Mouse (Mus musculus) spleen, embryonic (tissue): ENCODE measurements around the gene Cdh4.

Experiments used
- CTCF ChIA-PET: fragments of 350-600 bp; sonication (Branson Sonifier 250); formaldehyde crosslinking; loops from one replicate; lab custom pipeline; 2022; lab: Charles Lee

Gene Cdh4

DNA sequence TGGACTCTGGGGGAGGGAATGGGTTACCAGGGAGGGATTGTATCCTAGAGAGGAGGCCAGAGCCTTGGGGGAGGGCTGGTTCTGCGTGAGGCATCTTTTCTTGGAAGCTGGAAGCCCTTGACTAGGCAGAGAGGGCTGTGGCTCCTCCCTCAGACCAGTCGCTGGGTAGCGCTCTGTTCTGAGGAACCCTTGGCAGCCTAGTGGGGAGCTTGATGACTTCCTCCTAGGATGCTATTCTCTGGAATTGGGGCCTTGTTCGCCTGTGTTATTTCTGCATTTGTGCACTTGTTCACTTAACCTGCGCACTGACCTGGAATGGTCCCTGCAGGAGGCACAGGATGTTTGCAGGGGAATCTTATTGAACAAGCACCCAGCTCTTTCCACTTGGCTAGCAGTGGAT, 149.4 kb downstream of the Cdh4 start:
- CTCF ChIA-PET, result no interaction called here

DNA sequence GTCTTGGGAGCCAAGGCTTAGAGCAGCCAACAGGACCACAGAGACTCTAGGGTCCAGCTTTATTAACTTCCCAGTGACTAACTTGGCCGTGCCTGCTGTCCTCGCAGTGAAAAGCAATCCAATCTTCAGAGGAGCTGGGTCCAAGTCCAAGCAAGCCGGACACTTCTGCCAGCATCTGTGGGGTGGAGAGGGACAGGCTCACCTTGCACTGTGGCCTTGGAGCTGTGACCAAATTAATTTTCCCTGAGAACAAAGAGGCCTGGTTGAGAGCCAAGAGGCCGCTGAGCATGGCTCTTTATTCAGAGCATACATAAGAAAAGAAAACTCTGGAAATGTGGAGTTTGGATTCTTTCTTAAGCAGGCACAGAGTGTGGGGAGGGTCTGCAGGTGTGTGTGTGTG, 152.8 kb downstream of the Cdh4 start:
- CTCF ChIA-PET, result no interaction called here

DNA sequence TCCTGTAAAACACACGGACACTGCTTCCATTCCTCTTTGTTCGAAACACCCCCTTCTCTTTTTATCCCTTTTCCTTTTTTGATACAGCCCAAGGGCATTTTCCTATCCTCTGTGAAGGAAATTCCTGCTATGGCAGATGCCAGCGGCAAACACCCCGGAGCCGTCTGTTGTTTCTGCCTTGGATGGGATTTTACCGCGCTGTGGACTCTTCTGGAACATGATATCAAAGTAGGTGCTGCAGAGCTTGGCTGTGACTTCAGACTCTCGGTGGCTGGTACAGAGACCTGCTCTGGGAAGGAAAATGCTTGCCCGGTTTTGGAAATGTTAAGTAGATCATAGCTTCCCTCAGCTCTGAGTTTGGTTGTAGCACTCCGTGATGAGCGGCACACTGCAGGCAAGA, 156.7 kb downstream of the Cdh4 start:
- CTCF ChIA-PET, result no interaction called here

DNA sequence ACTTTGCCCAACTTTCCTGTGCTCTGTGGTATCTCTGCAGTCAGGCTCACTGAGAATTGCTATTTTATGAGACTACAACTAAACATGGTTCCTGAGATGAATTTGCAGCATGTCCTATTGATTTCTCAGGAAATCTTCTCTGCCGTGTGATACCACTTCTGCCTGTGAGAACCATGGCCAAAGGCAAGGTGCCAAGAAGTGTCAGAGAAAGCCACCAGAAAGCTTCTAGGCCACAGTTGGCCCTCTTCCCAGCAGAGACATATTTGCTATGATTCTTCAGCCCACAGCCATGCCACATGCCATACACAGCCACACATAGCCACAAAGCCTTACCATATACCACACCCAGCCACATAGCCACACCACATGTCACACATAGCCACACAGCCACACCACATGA, 157.7 kb downstream of the Cdh4 start:
- CTCF ChIA-PET, result no interaction called here

DNA sequence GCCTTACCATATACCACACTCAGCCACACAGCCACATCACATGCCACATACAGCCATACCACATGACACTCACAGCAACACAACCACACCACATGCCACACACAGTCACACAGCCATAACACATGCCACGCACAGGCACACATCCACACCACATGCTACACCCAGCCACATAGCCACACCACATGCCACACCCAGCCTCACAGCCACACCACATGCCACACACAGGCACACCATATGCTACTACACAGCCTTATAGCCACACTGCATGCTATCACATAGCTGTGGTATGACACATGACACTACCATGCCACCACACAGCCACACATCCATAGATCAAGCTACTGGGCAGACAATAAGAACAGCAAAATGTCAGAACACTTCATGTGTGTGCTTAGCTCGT, 158.1 kb downstream of the Cdh4 start:
- CTCF ChIA-PET, result no interaction called here

DNA sequence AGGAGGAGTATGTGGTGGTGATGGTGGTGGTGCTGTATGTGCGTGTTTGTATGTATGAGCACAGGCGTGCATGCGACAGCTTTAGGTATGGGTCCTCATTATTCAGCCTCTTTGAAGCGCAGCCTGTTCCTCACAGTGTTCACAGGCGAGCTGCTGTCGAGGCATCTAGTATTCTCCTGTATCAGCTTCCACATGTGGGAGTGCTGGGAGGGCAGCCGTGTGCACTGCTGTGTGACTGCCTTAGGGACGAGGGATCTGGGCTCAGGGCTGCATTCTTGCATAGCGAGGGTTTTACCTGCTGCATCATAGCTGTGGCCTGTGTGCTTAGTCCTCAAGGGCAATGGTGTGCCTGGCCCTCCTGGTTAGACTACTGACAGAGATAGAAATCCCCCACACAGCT, 158.9 kb downstream of the Cdh4 start:
- CTCF ChIA-PET, result no interaction called here

DNA sequence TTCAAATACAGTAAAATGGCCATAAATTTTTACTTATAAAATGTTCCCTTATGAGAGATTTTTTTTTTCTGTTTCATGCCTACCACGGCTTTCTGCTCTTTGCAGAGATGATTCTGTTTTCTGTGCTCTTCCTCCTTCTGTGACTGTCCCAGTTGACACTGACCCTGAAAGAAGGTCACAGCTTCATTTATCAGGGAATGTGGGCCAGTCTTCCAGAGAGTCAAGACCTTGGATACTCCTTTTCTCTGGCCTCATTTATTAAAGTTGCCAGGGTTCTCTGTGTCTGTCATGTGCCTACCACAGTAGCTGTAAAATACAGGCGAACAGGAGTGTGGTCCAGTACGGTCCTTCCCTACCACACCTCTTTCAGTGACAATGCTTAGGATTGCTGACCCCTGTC, 162.5 kb downstream of the Cdh4 start:
- CTCF ChIA-PET, result no interaction called here

DNA sequence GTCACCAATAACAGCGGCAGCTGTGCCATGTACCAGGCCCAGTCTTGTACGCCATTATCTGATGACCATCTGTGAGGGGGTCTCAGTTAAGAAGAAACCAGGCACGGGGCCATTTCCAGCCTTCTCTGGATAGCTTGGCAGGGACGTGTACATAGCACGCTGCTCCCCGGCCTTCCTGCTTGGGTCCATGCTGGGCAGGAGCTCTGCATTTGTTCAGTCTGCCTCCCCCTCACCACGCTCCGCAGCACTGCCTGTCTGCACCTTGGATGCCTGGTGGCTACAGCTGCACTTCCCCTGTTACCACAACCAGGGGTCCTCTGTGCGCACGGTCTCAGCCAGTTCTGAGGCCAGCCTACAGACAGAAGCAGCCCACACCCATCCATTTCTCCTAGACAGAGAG, 163.0 kb downstream of the Cdh4 start:
- CTCF ChIA-PET, result no interaction called here

DNA sequence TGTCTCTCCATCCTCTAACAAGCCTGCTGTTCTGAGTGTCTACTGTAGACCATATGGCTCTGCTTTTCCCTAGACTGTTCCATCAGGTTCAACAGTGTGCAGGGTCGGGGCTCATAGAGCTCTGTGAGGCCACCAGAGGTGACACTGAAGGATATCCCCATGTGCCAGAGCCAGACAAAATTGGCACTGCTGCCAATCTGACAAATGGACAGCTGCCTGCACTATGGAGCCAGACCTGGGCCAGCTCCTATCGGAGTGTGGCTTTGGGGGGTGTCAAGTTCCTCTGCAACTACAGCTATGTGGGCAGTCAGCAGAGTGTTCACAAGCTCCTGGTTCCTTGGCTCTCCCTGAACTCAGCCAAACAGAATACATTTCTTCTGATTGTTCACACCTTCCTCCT, 164.1 kb downstream of the Cdh4 start:
- CTCF ChIA-PET, result no interaction called here

DNA sequence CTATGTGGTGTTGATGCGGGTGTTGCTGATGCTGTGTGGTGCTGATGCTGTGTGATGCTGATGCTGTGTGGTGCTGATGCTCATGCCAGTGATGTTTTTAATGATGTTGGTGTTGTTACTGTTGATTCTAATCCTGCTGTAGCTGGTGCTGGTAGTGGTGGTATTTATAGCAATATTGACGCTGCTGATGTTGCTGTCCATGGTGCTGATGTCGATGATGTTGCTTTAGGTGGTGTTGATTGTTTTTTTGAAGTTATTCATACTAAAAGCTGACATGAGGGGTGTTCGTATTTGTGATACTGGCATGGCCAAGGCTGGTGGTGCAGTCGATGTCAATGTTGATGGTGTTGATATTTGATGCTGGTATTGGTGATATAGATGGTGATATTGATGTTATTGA, 173.7 kb downstream of the Cdh4 start:
- CTCF ChIA-PET, result no interaction called here

DNA sequence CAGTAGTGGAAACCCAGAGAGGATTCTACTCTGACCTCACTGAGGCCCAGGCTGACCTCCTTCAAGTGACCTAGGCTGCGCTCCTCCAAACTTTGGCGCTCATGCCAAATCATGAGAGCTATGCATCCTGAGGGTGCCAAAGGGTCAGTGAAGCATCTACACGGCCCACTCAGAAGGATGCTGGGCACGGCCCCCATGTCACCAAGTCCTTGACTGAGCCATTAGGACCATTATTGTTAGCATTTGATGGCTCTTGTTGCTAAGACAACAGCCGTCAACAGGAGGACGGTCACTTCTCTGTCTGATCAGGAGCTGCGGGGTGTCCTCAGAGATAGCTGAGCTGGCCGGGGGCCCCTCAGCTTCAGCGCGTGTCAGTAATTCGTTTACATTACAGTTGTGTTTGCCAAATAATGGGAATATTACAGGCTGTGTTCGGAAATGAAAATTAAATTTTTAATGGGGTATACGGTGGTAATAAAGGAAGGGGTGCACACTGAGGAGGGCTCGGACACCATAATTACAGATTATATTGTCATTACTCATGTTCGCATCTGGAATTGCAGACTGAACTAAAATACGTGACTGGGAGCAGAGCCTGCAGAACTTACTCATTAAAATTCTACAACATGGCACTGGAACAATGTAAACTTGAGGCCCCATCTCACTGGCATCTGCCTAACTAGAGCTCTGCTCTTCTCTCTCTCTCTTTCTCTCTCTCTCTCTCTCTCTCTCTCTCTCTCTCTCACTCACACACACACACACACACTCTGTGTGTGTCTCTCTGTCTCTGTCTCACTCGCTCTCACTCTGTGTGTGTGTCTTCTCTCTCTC, 181.6 kb downstream of the Cdh4 start:
- CTCF ChIA-PET, result no interaction called here

DNA sequence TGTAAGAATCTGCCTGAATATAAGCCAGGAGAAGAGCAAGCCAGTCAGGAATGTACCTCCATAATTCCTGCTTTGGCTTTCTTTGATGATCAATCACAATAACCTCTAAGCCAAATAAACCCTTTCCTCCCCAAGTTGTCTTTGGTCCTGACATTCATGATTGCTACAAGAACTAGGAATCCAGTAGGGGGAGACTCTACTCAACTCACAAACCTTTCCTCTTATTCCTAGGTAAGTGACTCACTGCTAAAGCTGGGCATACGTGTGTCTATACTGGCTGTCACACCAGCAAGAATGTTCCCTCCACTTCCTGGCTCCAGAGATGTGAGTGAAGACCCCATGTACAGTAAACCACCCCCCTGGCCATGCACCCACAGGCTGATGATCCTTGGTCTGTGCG, 185.3 kb downstream of the Cdh4 start:
- CTCF ChIA-PET, result no interaction called here

DNA sequence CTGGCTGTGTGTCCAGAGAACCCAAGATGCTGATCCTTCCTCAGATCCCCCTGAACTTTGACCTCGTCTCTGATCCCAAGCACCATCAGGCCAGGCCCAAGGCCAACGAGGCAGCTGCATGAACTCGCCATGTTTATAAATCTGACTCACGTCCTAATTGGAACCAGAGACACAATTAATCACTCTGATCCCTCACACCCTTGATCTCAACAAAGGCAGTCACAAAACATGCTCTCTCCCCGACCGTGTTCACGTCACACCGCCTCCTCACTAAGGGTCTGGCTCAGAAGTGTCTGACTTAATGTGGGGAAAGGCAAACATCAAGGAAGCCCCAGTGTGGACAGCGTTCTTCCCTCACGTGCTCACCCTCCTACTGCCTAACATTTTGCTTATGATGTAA, 188.5 kb downstream of the Cdh4 start:
- CTCF ChIA-PET, result no interaction called here

DNA sequence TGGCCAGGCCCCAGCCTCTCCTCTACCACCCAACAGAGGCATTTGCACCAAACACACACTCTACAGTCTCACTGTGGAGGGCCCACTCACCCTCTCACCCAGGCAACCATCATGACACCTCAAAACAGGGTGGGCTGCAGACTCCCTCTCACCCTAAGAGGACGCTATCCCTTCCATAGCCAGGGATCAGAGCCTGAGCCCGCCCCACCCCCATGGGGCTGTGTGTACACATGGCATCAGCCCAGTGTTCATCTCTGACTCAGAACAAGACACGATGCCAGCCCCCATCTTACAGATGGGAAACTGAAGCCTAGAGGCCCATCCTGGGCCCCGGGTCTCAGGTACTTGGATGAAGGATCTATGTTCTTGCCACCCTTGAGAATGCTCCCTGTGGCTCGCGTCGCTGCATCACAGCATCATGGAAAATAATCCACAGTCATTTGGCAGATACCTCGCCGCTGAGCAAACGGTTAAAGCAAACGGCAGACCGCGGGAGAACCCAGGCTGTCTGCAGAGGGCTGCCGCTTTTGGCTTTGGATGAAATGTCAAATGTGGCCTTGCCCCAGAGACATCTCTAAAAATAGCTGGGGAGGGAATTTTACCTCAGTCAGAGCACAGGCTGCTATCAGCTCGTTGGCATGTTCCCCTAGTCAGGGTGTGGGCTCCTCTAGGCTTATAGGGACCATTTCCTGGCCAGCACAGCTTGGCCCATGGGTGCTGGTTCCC, 198.5 kb downstream of the Cdh4 start:
- CTCF ChIA-PET, result no interaction called here

DNA sequence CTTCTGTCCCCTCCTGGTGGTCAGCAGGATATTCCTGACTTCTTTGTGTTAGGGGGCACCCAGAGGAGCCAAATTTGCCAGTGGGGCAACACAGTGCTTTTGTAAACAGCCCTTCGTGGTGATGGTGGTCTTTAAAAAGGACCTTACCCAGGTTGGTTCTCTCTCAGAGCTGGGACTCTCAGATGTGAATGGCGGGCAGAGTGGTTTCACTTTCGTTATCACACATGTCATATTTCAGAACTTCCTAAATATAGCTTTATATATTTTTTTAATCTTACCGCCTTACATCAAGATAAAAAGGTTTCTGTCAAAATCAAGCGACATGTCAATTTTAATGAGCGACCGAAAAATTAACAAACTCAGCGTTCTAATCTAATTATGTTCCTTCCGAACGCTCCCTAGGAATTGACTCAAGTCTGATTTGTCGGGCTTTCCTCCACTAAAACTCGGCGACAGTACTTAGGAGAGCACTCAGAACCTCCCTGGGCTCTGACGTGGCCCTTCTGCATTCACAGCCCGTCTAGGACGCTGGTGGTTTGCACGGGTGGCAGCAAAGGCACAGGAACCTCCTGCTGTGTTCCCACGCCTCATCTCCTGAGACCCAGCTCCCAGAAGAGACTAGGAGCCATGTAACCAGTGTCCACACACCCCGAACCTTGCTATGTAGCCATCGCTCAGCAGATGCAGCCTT, 206.5 kb downstream of the Cdh4 start:
- CTCF ChIA-PET, result no interaction called here

DNA sequence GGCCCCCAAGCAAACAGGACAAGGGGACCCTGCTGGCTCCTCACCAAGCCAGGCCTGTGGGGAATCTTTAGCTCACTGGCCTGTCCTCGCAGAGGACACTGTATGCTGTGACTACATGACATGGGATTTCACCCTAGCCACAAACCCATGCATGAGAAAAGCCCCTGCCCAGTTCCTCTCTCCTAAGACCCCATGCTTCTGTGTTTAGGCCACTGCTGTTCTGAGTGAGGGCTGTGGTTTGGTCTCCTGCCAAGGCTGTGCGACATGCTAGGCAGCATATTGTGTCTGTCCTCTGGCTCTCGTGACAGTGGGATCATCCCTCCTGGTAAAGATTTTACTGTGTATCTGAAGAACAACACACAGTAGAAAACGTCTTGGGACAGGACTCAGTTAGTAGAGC, 207.1 kb downstream of the Cdh4 start:
- CTCF ChIA-PET, result no interaction called here

DNA sequence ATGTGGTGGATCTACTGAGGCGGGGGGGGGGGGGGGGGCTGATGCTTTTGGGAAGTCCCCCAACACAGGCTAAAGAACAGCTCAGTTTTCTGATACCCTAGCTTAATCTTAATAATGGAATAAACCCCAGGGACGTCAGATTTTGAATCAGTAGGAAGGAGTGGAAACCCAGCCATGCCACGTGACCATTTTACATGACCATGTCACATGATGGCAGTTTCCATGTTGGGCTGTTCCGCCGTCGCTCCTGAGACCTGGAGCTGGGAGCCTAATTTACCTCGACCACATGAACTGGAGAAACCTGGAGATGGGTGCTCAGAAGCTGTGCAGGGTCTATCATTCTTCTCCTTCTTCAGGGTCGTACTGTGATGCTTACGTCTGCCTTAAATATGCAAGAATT, 207.9 kb downstream of the Cdh4 start:
- CTCF ChIA-PET, result no interaction called here

DNA sequence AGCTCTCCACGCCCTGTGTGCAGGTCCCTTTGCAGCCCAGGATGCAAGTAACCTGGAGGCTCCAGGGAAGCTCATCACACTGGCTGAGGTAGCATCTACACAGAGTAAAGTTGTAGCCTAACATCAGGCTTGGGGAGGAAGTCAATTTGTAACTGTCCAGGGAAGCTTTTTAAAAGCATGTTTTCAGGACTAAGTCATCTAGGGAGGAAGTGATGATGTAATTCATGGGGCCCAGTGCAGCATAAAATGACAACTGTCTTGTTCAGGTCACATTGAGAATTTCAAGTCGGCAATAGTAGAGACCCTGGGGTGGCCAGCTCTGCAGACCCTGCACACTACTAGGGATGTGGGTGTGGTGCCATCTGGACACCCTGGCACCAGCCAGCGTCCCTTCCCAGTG, 213.3 kb downstream of the Cdh4 start:
- CTCF ChIA-PET, result no interaction called here

DNA sequence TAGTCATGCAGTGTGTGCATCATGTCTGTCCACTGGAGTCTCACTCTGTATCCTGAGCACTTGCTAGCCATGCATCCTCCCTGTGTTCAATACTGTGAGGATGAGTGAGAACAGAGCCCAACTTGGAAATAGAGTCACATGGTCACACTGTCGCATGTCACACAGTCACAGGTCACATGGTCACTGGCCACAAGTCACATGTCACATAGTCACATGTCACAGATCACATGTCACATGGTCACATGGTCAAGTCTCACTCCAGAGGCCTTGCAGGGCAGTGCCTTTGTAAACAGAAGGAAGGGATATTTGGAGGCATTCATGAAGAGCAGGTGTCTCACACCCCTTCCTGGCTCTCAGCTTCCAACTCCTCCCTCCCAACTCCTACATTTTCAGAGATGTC, 217.0 kb downstream of the Cdh4 start:
- CTCF ChIA-PET, result no interaction called here

DNA sequence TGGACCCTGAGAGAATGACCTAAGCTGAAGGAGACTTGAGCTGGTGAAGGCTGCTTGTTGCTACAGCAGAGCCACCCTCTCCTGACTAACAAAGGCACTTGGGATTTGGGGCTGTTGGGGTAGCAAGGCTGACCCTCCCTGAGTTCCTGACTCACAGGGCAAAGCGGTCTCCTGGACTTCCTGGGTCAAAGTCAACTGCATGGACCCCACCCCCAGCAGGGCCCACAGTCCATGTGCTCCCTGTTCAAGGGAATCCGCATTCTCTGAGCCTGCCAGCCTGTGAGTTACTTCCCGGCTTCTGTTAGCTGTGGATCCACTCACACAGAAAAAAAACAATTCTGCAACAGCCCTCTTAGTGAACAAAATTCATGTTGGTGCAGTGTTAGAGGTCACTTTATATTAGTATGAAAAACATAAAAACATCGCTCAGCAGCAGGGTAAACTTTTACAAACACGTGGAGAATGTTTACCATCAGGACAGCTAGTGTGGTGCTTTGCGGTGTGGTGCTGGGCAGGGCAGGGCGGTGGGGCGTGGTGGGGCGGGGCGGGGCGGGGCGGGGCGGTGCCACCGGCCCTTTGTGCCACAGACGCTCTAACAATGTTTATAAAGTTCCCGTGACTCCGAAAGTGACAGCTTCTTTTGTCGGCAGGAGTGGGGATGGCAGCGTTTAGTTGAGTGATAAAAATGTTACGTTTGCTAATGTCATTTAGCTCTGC, 219.9 kb downstream of the Cdh4 start:
- CTCF ChIA-PET, result no interaction called here

DNA sequence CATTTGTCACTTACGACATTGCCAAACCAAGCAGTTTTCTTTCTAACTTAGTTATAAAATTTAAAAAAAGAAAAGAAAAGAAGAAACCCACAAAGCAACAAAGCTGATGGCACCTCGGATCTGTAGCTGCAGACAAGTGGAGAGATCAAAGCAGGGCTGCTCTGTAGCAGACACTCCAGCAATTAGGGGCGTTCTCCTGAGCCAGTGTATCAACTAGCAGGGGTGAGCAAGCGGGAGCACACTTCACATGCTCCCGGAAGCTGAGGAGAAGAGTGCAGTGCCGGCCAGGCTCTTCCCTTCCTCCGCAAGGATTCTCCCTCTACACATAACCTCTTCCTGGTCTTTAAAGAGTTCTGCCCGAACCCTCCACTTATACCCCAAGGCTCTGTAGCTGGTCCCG, 220.5 kb downstream of the Cdh4 start:
- CTCF ChIA-PET, result no interaction called here

DNA sequence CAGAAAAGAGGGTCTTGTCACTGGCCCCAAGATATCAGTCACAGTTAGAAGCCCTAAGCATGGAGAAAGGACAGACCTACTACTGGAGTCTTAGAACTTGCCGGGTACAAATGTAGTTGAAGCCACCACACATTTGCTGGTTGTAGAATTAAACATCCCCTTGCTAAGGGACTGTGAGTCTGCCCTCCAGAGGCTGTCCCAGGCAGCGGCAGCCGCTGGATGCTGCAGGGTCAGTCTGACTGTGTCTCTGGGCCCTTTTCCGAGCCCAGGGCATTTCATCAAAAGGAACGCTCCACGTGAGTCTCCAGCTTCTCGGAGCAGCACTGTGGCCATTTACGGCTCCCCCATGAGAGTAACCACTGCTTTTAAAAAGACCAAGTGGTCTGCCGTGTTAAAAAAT, 221.4 kb downstream of the Cdh4 start:
- CTCF ChIA-PET, result no interaction called here
